Mouse (Mus musculus): ENCODE results near the gene Apoh. TPM values are rescaled to one million over a fixed set of nuclear protein-coding genes. Genes with fewer than 3 reads are reported as not detected.

Gene Apoh
- polyA plus RNA-seq, 1 experiment from 2014 or later: 0.47 TPM

DNA sequence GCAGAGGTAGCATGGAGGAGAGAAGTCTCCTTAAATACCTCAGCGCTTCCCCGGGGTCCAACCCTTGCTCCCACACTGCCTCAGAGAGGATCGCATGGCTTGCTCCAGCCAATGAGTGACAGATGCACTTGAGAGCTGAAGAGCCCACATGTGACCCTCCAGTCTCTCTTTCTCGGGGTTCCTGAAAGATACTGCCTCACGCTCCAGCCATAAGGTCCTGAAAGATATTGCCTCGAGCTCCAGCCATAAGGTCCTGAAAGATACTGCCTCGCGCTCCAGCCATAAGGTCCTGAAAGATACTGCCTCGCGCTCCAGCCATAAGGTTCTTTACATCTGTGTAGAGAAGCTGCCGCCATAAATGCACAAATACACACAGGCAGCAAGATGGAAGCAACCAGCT is 24.0 kb upstream of the Apoh start:
- Histone ChIP-seq H3K4me3 (replicated peaks; ENCODE audit: low read depth, low read length) (no peak overlapping the region), H3K4me1 (ENCODE audit: control insufficient read depth, insufficient read depth, low read length) (no peaks in the 10 kb centered on the region), H3K4me2 (ENCODE audit: low read length) (no peak overlapping the region), H3K9me3 (ENCODE audit: control insufficient read depth, low read length) (no peaks in the 10 kb centered on the region), H3K27ac (replicated peaks; ENCODE audit: low read depth, low read length) (no peak overlapping the region), H3K9ac (replicated peaks; ENCODE audit: low read length) (no peak overlapping the region), H3K27me3 (ENCODE audit: control insufficient read depth, insufficient read depth, low read length) (no peaks in the 10 kb centered on the region), H3K36me3 (ENCODE audit: control insufficient read depth, insufficient read depth, low read length) (no peaks in the 10 kb centered on the region)
- ATAC-seq (ENCODE audit: low FRiP score, low TSS enrichment) (no peak), DNase-seq (no peak)
- 84% methylated on average over 11 of the region's 11 CpGs for WGBS

DNA sequence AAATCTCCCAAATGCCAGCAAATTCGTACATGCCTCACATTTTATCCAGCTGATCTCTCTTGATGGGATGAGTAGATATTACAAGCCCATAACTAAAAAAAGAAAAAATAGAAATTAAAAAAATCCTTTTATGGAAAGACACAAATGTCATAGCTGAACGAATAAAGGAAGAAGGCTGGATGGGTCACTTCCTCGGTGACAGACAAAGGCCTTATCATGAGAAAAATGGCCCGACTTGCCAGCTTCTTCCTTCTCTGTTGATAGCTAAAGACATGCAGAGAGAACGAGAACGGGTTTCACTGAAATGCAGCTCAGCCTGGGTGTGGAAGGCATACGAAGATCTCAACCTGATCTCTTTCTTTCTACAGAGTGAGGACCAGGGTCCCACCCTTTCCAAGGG is 22.6 kb upstream of the Apoh start:
- Histone ChIP-seq H3K27me3 (ENCODE audit: control insufficient read depth, insufficient read depth, low read length) (no peaks in the 10 kb centered on the region), H3K4me2 (ENCODE audit: low read length) (no peak overlapping the region), H3K4me3 (replicated peaks; ENCODE audit: low read depth, low read length) (no peak overlapping the region), H3K9me3 (ENCODE audit: control insufficient read depth, low read length) (no peaks in the 10 kb centered on the region), H3K4me1 (ENCODE audit: control insufficient read depth, insufficient read depth, low read length) (no peaks in the 10 kb centered on the region), H3K27ac (replicated peaks; ENCODE audit: low read depth, low read length) (no peak overlapping the region), H3K36me3 (ENCODE audit: control insufficient read depth, insufficient read depth, low read length) (no peaks in the 10 kb centered on the region), H3K9ac (replicated peaks; ENCODE audit: low read length) (no peak overlapping the region)
- 86% methylated on average over 7 of the region's 7 CpGs for WGBS
- DNase-seq (no peak), ATAC-seq (ENCODE audit: low FRiP score, low TSS enrichment) (no peak)

DNA sequence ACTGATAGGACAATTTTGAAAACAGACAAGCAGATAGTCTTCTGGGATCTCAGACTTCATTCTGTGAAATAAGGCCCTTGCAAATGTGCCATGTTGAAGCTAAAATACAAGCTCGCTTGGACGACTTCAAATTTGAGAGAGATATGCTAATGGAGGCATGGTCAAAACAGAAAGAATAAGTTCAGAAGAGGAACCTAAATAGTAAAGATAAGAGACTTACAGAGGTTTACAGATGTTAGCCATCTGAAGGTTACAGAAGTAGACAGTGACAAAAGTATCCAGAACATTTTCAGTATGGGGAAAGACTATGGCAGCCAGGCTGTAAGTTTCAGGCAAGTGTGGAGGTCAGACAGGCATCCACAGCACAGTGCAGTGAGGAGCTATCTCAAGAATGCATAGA is 21.0 kb upstream of the Apoh start:
- no peak for DNase-seq
- Histone ChIP-seq H3K27ac (replicated peaks; ENCODE audit: low read depth, low read length) (no peak overlapping the region), H3K4me2 (ENCODE audit: low read length) (no peak overlapping the region), H3K4me3 (replicated peaks; ENCODE audit: low read depth, low read length) (no peak overlapping the region), H3K9me3 (ENCODE audit: control insufficient read depth, low read length) (no peaks in the 10 kb centered on the region), H3K27me3 (ENCODE audit: control insufficient read depth, insufficient read depth, low read length) (no peaks in the 10 kb centered on the region), H3K9ac (replicated peaks; ENCODE audit: low read length) (no peak overlapping the region), H3K36me3 (ENCODE audit: control insufficient read depth, insufficient read depth, low read length) (no peaks in the 10 kb centered on the region), H3K4me1 (ENCODE audit: control insufficient read depth, insufficient read depth, low read length) (no peaks in the 10 kb centered on the region)
- WGBS: 93% methylated on average over 2 of the region's 2 CpGs
- no peak for ATAC-seq (ENCODE audit: low FRiP score, low TSS enrichment)

DNA sequence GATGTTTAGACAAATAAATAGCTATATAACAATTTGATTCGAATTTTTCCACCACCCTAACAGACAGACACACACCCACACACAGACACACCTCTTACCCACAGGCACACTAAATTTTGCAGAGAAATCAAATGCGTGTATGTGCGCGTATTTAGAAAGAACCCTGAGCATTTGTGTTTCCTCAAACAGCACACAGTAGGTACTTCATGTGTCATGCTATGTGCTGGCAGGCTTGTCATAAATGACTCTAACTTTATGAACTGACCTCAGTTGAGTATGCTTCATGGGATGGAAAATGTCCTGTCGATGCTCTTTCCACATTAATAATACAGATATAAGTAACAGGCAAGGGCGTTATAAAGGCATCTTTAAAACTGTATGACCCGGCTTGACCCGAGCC is 17.2 kb upstream of the Apoh start:
- no peaks in the 10 kb centered on the region for H3K4me1 ChIP-seq (ENCODE audit: control insufficient read depth, insufficient read depth, low read length)
- no peak overlapping the region for H3K27ac ChIP-seq (replicated peaks; ENCODE audit: low read depth, low read length)
- no peaks in the 10 kb centered on the region for H3K36me3 ChIP-seq (ENCODE audit: control insufficient read depth, insufficient read depth, low read length)
- no peaks in the 10 kb centered on the region for H3K27me3 ChIP-seq (ENCODE audit: control insufficient read depth, insufficient read depth, low read length)
- no peak for ATAC-seq (ENCODE audit: low FRiP score, low TSS enrichment)
- H3K9me3 ChIP-seq (ENCODE audit: control insufficient read depth, low read length): no peaks in the 10 kb centered on the region
- WGBS: 93% methylated on average over 8 of the region's 8 CpGs
- no peak overlapping the region for H3K4me2 ChIP-seq (ENCODE audit: low read length)
- DNase-seq: no peak
- no peak overlapping the region for H3K4me3 ChIP-seq (replicated peaks; ENCODE audit: low read depth, low read length)
- no peak overlapping the region for H3K9ac ChIP-seq (replicated peaks; ENCODE audit: low read length)

DNA sequence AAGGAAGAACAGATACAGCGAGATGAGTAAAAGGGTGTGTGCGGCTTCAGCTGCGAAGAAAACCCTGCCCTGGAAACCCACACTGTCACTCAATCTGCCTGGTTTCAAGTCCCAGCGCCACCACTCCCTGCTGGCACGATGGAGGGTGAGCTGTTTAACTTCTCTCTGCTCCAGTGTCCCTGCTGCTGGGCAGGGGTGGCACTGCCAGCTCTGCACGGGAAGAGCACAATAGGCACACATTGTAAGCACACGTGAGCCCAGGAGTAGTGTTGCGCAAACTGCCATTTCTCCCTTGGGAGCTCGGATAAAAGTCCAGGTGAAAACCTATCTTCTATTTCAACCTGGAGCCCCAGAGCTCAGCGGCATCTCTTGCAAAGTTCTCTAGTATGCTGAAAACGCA is 12.3 kb upstream of the Apoh start:
- no peaks in the 10 kb centered on the region for H3K9me3 ChIP-seq (ENCODE audit: control insufficient read depth, low read length)
- ATAC-seq (ENCODE audit: low FRiP score, low TSS enrichment): no peak
- no peak overlapping the region for H3K4me3 ChIP-seq (replicated peaks; ENCODE audit: low read depth, low read length)
- H3K36me3 ChIP-seq (ENCODE audit: control insufficient read depth, insufficient read depth, low read length): no peaks in the 10 kb centered on the region
- no peak overlapping the region for H3K27ac ChIP-seq (replicated peaks; ENCODE audit: low read depth, low read length)
- H3K27me3 ChIP-seq (ENCODE audit: control insufficient read depth, insufficient read depth, low read length): no peaks in the 10 kb centered on the region
- DNase-seq: no peak
- no peak overlapping the region for H3K4me2 ChIP-seq (ENCODE audit: low read length)
- WGBS: 86% methylated on average over 11 of the region's 11 CpGs
- no peak overlapping the region for H3K9ac ChIP-seq (replicated peaks; ENCODE audit: low read length)
- H3K4me1 ChIP-seq (ENCODE audit: control insufficient read depth, insufficient read depth, low read length): no peaks in the 10 kb centered on the region

DNA sequence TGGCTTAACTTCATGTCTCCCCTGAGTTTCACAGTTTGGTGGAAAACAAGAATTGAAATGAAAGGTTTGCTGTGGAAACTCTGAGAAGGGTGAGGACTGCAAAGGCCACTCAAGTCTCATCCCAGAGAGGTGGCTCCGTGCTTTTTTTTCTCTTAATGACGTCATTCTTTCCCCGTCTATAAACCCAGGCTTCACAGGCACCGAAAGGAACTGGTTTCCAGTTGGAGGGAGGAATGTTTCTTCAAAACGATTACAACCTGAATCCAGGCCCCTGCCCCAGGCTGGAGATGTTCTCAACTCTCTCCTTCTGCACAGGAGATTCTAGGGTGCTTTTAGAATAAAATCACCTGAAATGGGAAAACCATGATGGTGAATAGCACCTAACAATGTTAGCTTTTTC is 10.1 kb upstream of the Apoh start:
- Histone ChIP-seq H3K9ac (replicated peaks; ENCODE audit: low read length) (no peak overlapping the region), H3K27me3 (ENCODE audit: control insufficient read depth, insufficient read depth, low read length) (no peaks in the 10 kb centered on the region)

DNA sequence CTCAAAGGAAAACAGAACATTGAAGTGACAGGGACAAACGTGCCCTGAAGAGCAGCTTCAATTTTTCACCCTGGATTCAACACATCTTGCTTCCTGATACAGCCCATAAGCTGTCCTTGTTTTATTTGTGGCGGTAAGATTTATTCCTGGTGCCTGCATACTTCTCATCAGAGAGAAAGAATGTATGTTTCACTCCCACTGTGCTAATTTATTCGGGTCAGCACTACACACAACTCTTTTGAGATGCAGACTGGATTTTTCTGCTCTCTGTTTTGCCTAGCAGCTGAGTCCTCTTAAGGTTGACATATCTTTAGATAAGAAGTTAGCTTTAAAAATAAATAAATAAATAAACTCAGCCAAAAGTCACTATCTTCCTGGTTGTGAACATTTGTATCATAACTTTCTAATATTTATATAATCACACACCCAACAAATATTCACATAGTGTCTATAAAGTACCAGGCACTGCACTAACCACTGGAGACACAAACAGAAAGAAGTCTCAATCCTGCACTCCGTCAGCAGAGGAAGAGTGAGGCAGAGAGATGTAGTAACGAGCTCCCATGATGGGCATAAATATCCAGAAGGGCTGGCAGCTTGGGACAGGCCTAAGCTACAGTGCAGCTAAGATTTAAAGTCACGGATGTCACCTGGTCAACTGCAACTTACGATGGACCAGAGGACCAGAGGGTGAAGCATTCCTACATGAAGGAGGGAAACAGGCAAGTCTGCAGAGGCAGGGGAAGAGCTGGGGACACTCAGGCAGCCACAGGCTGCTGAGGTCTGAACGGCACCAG is 9.4 kb upstream of the Apoh start:
- Histone ChIP-seq H3K4me1 (ENCODE audit: control insufficient read depth, insufficient read depth, low read length) (no peaks in the 10 kb centered on the region), H3K9ac (replicated peaks; ENCODE audit: low read length) (no peak overlapping the region), H3K9me3 (ENCODE audit: control insufficient read depth, low read length) (no peaks in the 10 kb centered on the region), H3K36me3 (ENCODE audit: control insufficient read depth, insufficient read depth, low read length) (no peaks in the 10 kb centered on the region), H3K27me3 (ENCODE audit: control insufficient read depth, insufficient read depth, low read length) (no peaks in the 10 kb centered on the region), H3K27ac (replicated peaks; ENCODE audit: low read depth, low read length) (no peak overlapping the region), H3K4me3 (replicated peaks; ENCODE audit: low read depth, low read length) (no peak overlapping the region), H3K4me2 (ENCODE audit: low read length) (no peak overlapping the region)
- no peak for ATAC-seq (ENCODE audit: low FRiP score, low TSS enrichment)
- DNase-seq: no peak
- WGBS: 48% methylated on average over 8 of the region's 8 CpGs

More for the DNA sequence above, 10.1 kb upstream of the Apoh start:
- Histone ChIP-seq H3K36me3 (ENCODE audit: control insufficient read depth, insufficient read depth, low read length) (no peaks in the 10 kb centered on the region), H3K4me3 (replicated peaks; ENCODE audit: low read depth, low read length) (no peak overlapping the region), H3K4me2 (ENCODE audit: low read length) (no peak overlapping the region), H3K4me1 (ENCODE audit: control insufficient read depth, insufficient read depth, low read length) (no peaks in the 10 kb centered on the region), H3K9me3 (ENCODE audit: control insufficient read depth, low read length) (no peaks in the 10 kb centered on the region), H3K27ac (replicated peaks; ENCODE audit: low read depth, low read length) (no peak overlapping the region)
- WGBS: 63% methylated on average over 5 of the region's 5 CpGs
- DNase-seq (no peak), ATAC-seq (ENCODE audit: low FRiP score, low TSS enrichment) (no peak)

DNA sequence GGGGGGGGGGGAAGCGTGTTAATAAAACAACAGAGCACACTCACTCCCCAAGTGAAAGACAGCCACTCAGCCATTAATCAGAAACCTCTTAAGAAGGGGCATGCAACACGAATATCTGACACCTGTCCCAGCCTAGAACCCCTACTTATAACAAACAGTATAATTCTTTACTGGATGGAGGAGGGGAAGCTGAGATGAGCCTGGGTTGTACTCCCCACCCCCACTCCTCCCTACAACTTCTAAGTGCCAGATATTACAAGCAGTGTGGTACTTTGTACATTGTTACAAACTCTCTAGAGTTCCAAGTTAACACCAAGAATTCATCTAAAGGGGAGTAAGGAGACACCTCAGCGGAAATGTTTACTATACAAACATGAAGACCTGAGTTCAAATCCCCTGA is 8.5 kb upstream of the Apoh start:
- ATAC-seq (ENCODE audit: low FRiP score, low TSS enrichment) (no peak), DNase-seq (no peak)
- WGBS: 78% methylated on average over 2 of the region's 3 CpGs
- H3K4me2 ChIP-seq (ENCODE audit: low read length): no peak overlapping the region
- H3K9me3 ChIP-seq (ENCODE audit: control insufficient read depth, low read length): no peaks in the 10 kb centered on the region
- no peak overlapping the region for H3K27ac ChIP-seq (replicated peaks; ENCODE audit: low read depth, low read length)
- H3K4me3 ChIP-seq (replicated peaks; ENCODE audit: low read depth, low read length): no peak overlapping the region
- H3K36me3 ChIP-seq (ENCODE audit: control insufficient read depth, insufficient read depth, low read length): no peaks in the 10 kb centered on the region
- no peaks in the 10 kb centered on the region for H3K4me1 ChIP-seq (ENCODE audit: control insufficient read depth, insufficient read depth, low read length)
- no peaks in the 10 kb centered on the region for H3K27me3 ChIP-seq (ENCODE audit: control insufficient read depth, insufficient read depth, low read length)
- no peak overlapping the region for H3K9ac ChIP-seq (replicated peaks; ENCODE audit: low read length)

DNA sequence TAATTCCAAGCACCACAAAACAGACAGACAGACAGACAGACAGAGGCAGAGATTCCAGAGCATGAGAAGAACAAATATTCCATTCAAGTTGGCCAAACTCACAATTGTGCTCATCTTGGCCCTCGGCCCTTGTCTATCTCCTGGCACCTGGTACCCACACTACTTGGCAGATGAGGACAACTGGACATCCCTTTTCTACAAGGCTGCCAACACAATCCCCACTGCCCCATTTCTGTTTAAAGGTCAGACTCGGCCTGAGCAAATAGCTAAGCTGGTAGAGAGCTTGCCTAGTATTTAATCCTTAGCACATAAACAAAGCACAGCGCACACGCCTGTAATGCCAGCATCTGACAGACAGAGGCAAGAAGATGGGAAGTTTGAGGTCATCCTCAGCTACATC is 7.6 kb upstream of the Apoh start:
- ATAC-seq (ENCODE audit: low FRiP score, low TSS enrichment): no peak
- H3K27ac ChIP-seq (replicated peaks; ENCODE audit: low read depth, low read length): no peak overlapping the region
- no peak overlapping the region for H3K4me2 ChIP-seq (ENCODE audit: low read length)
- H3K9me3 ChIP-seq (ENCODE audit: control insufficient read depth, low read length): no peaks in the 10 kb centered on the region
- H3K4me3 ChIP-seq (replicated peaks; ENCODE audit: low read depth, low read length): no peak overlapping the region
- 85% methylated on average over 4 of the region's 4 CpGs for WGBS
- no peaks in the 10 kb centered on the region for H3K36me3 ChIP-seq (ENCODE audit: control insufficient read depth, insufficient read depth, low read length)
- H3K27me3 ChIP-seq (ENCODE audit: control insufficient read depth, insufficient read depth, low read length): no peaks in the 10 kb centered on the region
- DNase-seq: no peak
- no peak overlapping the region for H3K9ac ChIP-seq (replicated peaks; ENCODE audit: low read length)
- no peaks in the 10 kb centered on the region for H3K4me1 ChIP-seq (ENCODE audit: control insufficient read depth, insufficient read depth, low read length)

All from midbrain, embryonic 14.5 days (tissue).